Mouse (Mus musculus) neutrophil, adult 83 days (primary cell): ENCODE data around the gene Nat8f3. TPM values are rescaled to one million over a fixed set of nuclear protein-coding genes. Genes with fewer than 3 reads are reported as not detected.

ENCODE experiments used
- total RNA-seq, 2 experiments: library from RNA; stranded (reverse); gene quantifications; one replicate each; pipeline ENCODE4 v1.2.4; 2023

Nat8f3 gene
- total RNA-seq, result not detected

GRCm38 (mm10) chr6:85765532-85765931, at the start of gene Nat8f3:
Gene Nat8f3 (minus strand): TSS chr6:85765754.

GRCm38 (mm10) chr6:85713105-85713504, 52.4 kb downstream of the Nat8f3 start, which contains the start of gene Nat8f7:
Gene Nat8f7 (minus strand): TSS chr6:85713205.

Other genes starting within 250 kb of the Nat8f3 start
- 1 to 10 TPM; 8.7 to 9.8 TPM for gene Alms1, start 178.2 kb downstream of the Nat8f3 start, total RNA-seq
- not detected for gene Nat8f7, start 52.5 kb downstream of the Nat8f3 start, total RNA-seq
- not detected for gene Nat8f6, start 55.2 kb upstream of the Nat8f3 start, total RNA-seq
- not detected for gene Nat8f5, start 55.2 kb upstream of the Nat8f3 start, total RNA-seq
- not detected for gene Nat8, start 66.3 kb upstream of the Nat8f3 start, total RNA-seq
- not detected for gene Nat8f2, start 103.4 kb upstream of the Nat8f3 start, total RNA-seq
- under 1 TPM; 0.85 to 0.86 TPM for gene Nat8f4, start 139.1 kb upstream of the Nat8f3 start, total RNA-seq
- gene Tprkb, start 146.1 kb upstream of the Nat8f3 start, total RNA-seq, result 1 to 10 TPM; 6.1 to 8.4 TPM
- gene Nat8f1, start 149.9 kb upstream of the Nat8f3 start, total RNA-seq, result 1 to 10 TPM in 1 of 2 experiments, under 1 TPM in 1; 0.95 to 2.8 TPM
- gene Dusp11, start 195.9 kb upstream of the Nat8f3 start, total RNA-seq, result 100 to 1,000 TPM; 103 to 125 TPM